ENCODE assay signal across 28 mouse cellular contexts in genomic region chr4:116776391-116776790, GRCm38 (mm10). TPM values are rescaled to one million over a fixed set of nuclear protein-coding genes. Genes with fewer than 3 reads are reported as not detected.
DNase-seq lines count a peak whose midpoint lies in the region; ATAC-seq and TF ChIP-seq lines count a peak whose summit lies in the region.
"Had no signal": no experiment of that assay in that cellular context is flagged by ENCODE, and none has a peak within 500 bp of the region (broad histone marks: within the 10 kb centered on the region; RNA-seq: fewer than 3 reads in every experiment).

No protein-coding gene starts in this region.

- no peak overlapping the region for H3K4me2 ChIP-seq in lung, postnatal 0 days (replicated peaks; ENCODE audit: low read depth, low read length)
- H3K4me2 ChIP-seq: embryonic facial prominence, embryonic 15.5 days; forebrain, embryonic 12.5 days; heart, embryonic 15.5 days; limb, embryonic 15.5 days; midbrain, embryonic 11.5 days had no signal

- H3K9ac ChIP-seq in lung, postnatal 0 days (replicated peaks; ENCODE audit: low read depth) = no peak overlapping the region
- H3K9ac ChIP-seq: embryonic facial prominence, embryonic 15.5 days; forebrain, embryonic 12.5 days; heart, embryonic 15.5 days; limb, embryonic 15.5 days had no signal

- WGBS in kidney, adult 2 months = 91% methylated on average over 5 of the region's 5 CpGs
- WGBS in lung, postnatal 0 days = 90% methylated on average over 5 of the region's 5 CpGs

- H3K36me3 ChIP-seq in kidney, adult 2 months (ENCODE audit: control insufficient read depth, insufficient read depth, low read length) = no peaks in the 10 kb centered on the region
- no peaks in the 10 kb centered on the region for H3K36me3 ChIP-seq in lung, postnatal 0 days (ENCODE audit: insufficient read depth, low read length)
- H3K36me3 ChIP-seq: embryonic facial prominence, embryonic 10.5 days; embryonic facial prominence, embryonic 15.5 days; forebrain, embryonic 12.5 days; heart, embryonic 10.5 days; heart, embryonic 15.5 days; limb, embryonic 10.5 days; limb, embryonic 15.5 days had no signal

- H3K4me1 ChIP-seq in kidney, adult 2 months (ENCODE audit: control insufficient read depth, insufficient read depth, low read length) = no peaks in the 10 kb centered on the region
- H3K4me1 ChIP-seq in lung, postnatal 0 days (ENCODE audit: insufficient read depth, low read depth, low read length) = no peaks in the 10 kb centered on the region
- H3K4me1 ChIP-seq: embryonic facial prominence, embryonic 15.5 days; heart, embryonic 10.5 days; heart, embryonic 15.5 days; limb, embryonic 10.5 days; limb, embryonic 15.5 days had no signal

- H3K27ac ChIP-seq in kidney, adult 2 months (ENCODE audit: insufficient read depth, low read depth, low read length) = no peak overlapping the region
- no peak overlapping the region for H3K27ac ChIP-seq in lung, postnatal 0 days (ENCODE audit: low read length)
- H3K27ac ChIP-seq: embryonic facial prominence, embryonic 10.5 days; embryonic facial prominence, embryonic 15.5 days; forebrain, embryonic 12.5 days; heart, embryonic 10.5 days; heart, embryonic 15.5 days; limb, embryonic 10.5 days; limb, embryonic 15.5 days had no signal

- no peak for TF ChIP-seq POLR2A in kidney, adult 2 months (IDR thresholded peaks at IDR 0.05; ENCODE audit: low read depth, low read length)

- H3K27me3 ChIP-seq in kidney, adult 2 months (replicated peaks; ENCODE audit: control insufficient read depth, insufficient read depth, low read length) = no peaks in the 10 kb centered on the region
- H3K27me3 ChIP-seq in lung, postnatal 0 days (replicated peaks; ENCODE audit: insufficient read depth, low read length) = no peaks in the 10 kb centered on the region
- H3K27me3 ChIP-seq: embryonic facial prominence, embryonic 15.5 days; forebrain, embryonic 12.5 days; heart, embryonic 15.5 days; limb, embryonic 15.5 days had no signal

- no peak for TF ChIP-seq EP300 in lung, postnatal 0 days (IDR thresholded peaks at IDR 0.05)

- DNase-seq in kidney, adult 2 months = no peak
- no peak for DNase-seq in kidney, postnatal 14 days
- DNase-seq in lung, postnatal 0 days (ENCODE audit: low spot score) = no peak
- DNase-seq in lung, postnatal 36 days = no peak
- peak; percentile 60 for DNase-seq in R1 (ENCODE audit: low read depth, low spot score)
- DNase-seq in left cerebral cortex, postnatal 10 days (ENCODE audit: extremely low spot score in 1 of 2, low spot score in 2 of 2) = no peak
- DNase-seq: adrenal gland, adult 8-10 months; B cell, adult 2 months; cerebellum, adult 8-10 months; cerebellum, postnatal 25 days; gastrocnemius, postnatal 14 days; kidney, adult 11 months; layer of hippocampus, postnatal 36 days; lung, adult 2 months; lung, postnatal 14 days; right cerebral cortex, adult 18-20 months; right cerebral cortex, postnatal 4 days had no signal

- intact Hi-C loops in left cerebral cortex, postnatal 10 days (cut with DNase I) = no loop called here

- H3K9me3 ChIP-seq in lung, postnatal 0 days (ENCODE audit: low read length) = no peaks in the 10 kb centered on the region
- H3K9me3 ChIP-seq: embryonic facial prominence, embryonic 10.5 days; embryonic facial prominence, embryonic 15.5 days; forebrain, embryonic 12.5 days; heart, embryonic 10.5 days; heart, embryonic 15.5 days; limb, embryonic 10.5 days; limb, embryonic 15.5 days had no signal

- TF ChIP-seq CTCF in kidney, adult 2 months (conservative IDR thresholded peaks at IDR 0.05; ENCODE audit: insufficient read depth, insufficient read length, low read depth, low read length) = peak; percentile 29; the same call in 1 of the 2 replicates
- TF ChIP-seq CTCF in lung, postnatal 0 days (IDR thresholded peaks at IDR 0.05) = peak; percentile 19; the same call in 1 of the 2 replicates

- no peak overlapping the region for H3K4me3 ChIP-seq in kidney, adult 2 months (ENCODE audit: insufficient read depth, low read depth, low read length)
- H3K4me3 ChIP-seq in lung, postnatal 0 days (ENCODE audit: low read depth, low read length) = no peak overlapping the region
- H3K4me3 ChIP-seq: embryonic facial prominence, embryonic 10.5 days; embryonic facial prominence, embryonic 15.5 days; forebrain, embryonic 12.5 days; heart, embryonic 10.5 days; heart, embryonic 15.5 days; limb, embryonic 10.5 days; limb, embryonic 15.5 days had no signal

- ATAC-seq in lung, postnatal 0 days = no peak
- ATAC-seq in megakaryocyte-erythroid progenitor cell, adult 5-6 weeks (replicated peaks; ENCODE audit: low FRiP score, low TSS enrichment, poor library complexity, severe bottlenecking) = no peak
- ATAC-seq: midbrain, embryonic 16.5 days had no signal

RNA-seq across cellular contexts. Expression of gene Toe1, which starts 31.0 kb away (rescaled TPM):
- 19.2 and 19.6 TPM in 2 replicates for polyA plus RNA-seq in kidney, adult 2 months (2012; rRNA removed)
- polyA plus RNA-seq in lung, postnatal 0 days (2015; fragmentation: Nextera tagmentation; extraction: Ambion mirVana) = 19.6 and 20.7 TPM in 2 replicates
- total RNA-seq in left cerebral cortex, postnatal 10 days (2021) = 10 to 100 TPM; 15.2 to 16.1 TPM
- total RNA-seq in megakaryocyte-erythroid progenitor cell, adult 5-6 weeks (2014; fragmentation: Nextera tagmentation) = 21.8 and 25.8 TPM in 2 replicates
- total RNA-seq in megakaryocyte-erythroid progenitor cell, adult 5-6 weeks (2017) = 50.7 and 76.1 TPM in 2 replicates

RNA-seq across cellular contexts. Expression of gene Mutyh, which starts 31.1 kb away (rescaled TPM):
- 2.7 and 2.9 TPM in 2 replicates for polyA plus RNA-seq in kidney, adult 2 months (2012; rRNA removed)
- polyA plus RNA-seq in lung, postnatal 0 days (2015; fragmentation: Nextera tagmentation; extraction: Ambion mirVana) = 3.1 and 4.4 TPM in 2 replicates
- 1 to 10 TPM; 2.0 to 3.5 TPM for total RNA-seq in left cerebral cortex, postnatal 10 days (2021)
- 2.5 and 9.8 TPM in 2 replicates for total RNA-seq in megakaryocyte-erythroid progenitor cell, adult 5-6 weeks (2014; fragmentation: Nextera tagmentation)
- total RNA-seq in megakaryocyte-erythroid progenitor cell, adult 5-6 weeks (2017) = 3.7 TPM in 1 of 2 replicates, not detected in the other

RNA-seq across cellular contexts. Expression of gene Hpdl, which starts 45.1 kb away (rescaled TPM):
- 2.1 and 2.5 TPM in 2 replicates for polyA plus RNA-seq in kidney, adult 2 months (2012; rRNA removed)
- 0.10 and 0.25 TPM in 2 replicates for polyA plus RNA-seq in lung, postnatal 0 days (2015; fragmentation: Nextera tagmentation; extraction: Ambion mirVana)
- total RNA-seq in left cerebral cortex, postnatal 10 days (2021) = under 1 TPM; 0.77 to 0.79 TPM
- not detected in 2 replicates for total RNA-seq in megakaryocyte-erythroid progenitor cell, adult 5-6 weeks (2014; fragmentation: Nextera tagmentation)
- total RNA-seq in megakaryocyte-erythroid progenitor cell, adult 5-6 weeks (2017) = 0.42 and 1.5 TPM in 2 replicates
- total RNA-seq: megakaryocyte progenitor cell, adult 5-6 weeks had no signal

RNA-seq across cellular contexts. Expression of gene Tesk2, which starts 55.6 kb away (rescaled TPM):
- polyA plus RNA-seq in kidney, adult 2 months (2012; rRNA removed) = 10.7 and 11.7 TPM in 2 replicates
- polyA plus RNA-seq in lung, postnatal 0 days (2015; fragmentation: Nextera tagmentation; extraction: Ambion mirVana) = 4.0 and 4.3 TPM in 2 replicates
- total RNA-seq in left cerebral cortex, postnatal 10 days (2021) = 1 to 10 TPM; 1.9 to 2.6 TPM
- 2.7 and 4.1 TPM in 2 replicates for total RNA-seq in megakaryocyte-erythroid progenitor cell, adult 5-6 weeks (2014; fragmentation: Nextera tagmentation)
- total RNA-seq in megakaryocyte-erythroid progenitor cell, adult 5-6 weeks (2017) = 2.1 and 2.6 TPM in 2 replicates
